Mouse (Mus musculus) c-Kit-positive CD71-positive TER-119-positive erythroid progenitor cells, embryonic 14.5 days (primary cell): ENCODE measurements at regions not wholly inside any gene's neighbourhood (a gene's known extent, or its start where the extent isn't known, plus 50 kb on each side); places are given as distances from the start of the nearest gene placed in this dataset.
A peak's percentile ranks its signal among the peaks of the same experiment; 100 is the strongest.

ENCODE experiments used
- DNase-seq: peaks from one replicate; pipeline ENCODE4 v3.0.0-alpha.2; 2013; ENCODE audit warnings: low spot score

- no peak for DNase-seq
These were observed 118.4 kb downstream of the Gnat3 start for GRCm38 (mm10) chr5:18080761-18081160.

GRCm38 (mm10) chr5:18082219-18082618 lies 119.9 kb downstream of the Gnat3 start:
- DNase-seq, result no peak

- no peak for DNase-seq
These were observed 121.4 kb downstream of the Gnat3 start for GRCm38 (mm10) chr5:18083789-18084188.

- no peak for DNase-seq
These were observed 123.1 kb downstream of the Gnat3 start for GRCm38 (mm10) chr5:18085456-18085855.

- DNase-seq, result peak; percentile 16
These were observed 125.6 kb downstream of the Gnat3 start for GRCm38 (mm10) chr5:18087919-18088445.

GRCm38 (mm10) chr5:18089956-18090355 lies 127.6 kb downstream of the Gnat3 start:
- DNase-seq, result no peak

- no peak for DNase-seq
These were observed 152.7 kb downstream of the Gnat3 start for GRCm38 (mm10) chr5:18114905-18115689.

- no peak for DNase-seq
These were observed 173.7 kb downstream of the Gnat3 start for GRCm38 (mm10) chr5:18135794-18136678.

GRCm38 (mm10) chr5:18137450-18138061 lies 175.2 kb downstream of the Gnat3 start:
- DNase-seq, result no peak

- DNase-seq, result no peak
These were observed 189.9 kb downstream of the Gnat3 start for GRCm38 (mm10) chr5:18152241-18152640.

- no peak for DNase-seq
These were observed 191.4 kb downstream of the Gnat3 start for GRCm38 (mm10) chr5:18153703-18154102.

- no peak for DNase-seq
These were observed 196.6 kb downstream of the Gnai1 start for GRCm38 (mm10) chr5:18163515-18163914.

GRCm38 (mm10) chr5:18177810-18178209 lies 182.3 kb downstream of the Gnai1 start:
- DNase-seq, result no peak

- no peak for DNase-seq
These were observed 148.6 kb downstream of the Gnai1 start for GRCm38 (mm10) chr5:18211395-18212057.
